Mouse (Mus musculus) c-Kit-positive CD71-positive TER-119-negative erythroid progenitor cells, embryonic 14.5 days (primary cell): ENCODE data around the gene Gm10471.
"Not testable (repeated sequence)": the region's sequence is repeated elsewhere in the genome, so short reads cannot be mapped to it uniquely, and the experiment has no call there.

Experiments
- DNase-seq: peaks from one replicate; pipeline ENCODE4 v3.0.0-alpha.2; 2013; ENCODE audit warnings: low read depth

The Gm10471 gene

GRCm38 (mm10) chr5:26089191-26089590, at the start of gene Gm10471:
Gene Gm10471, minus strand, starts transcription at chr5:26089291.
- DNase-seq, result not testable (repeated sequence)

- not testable (repeated sequence) for DNase-seq
These were observed 32.2 kb upstream of the Gm10471 start, which contains the start of gene Gm10220 for GRCm38 (mm10) chr5:26121321-26121720. Gene Gm10220, minus strand, starts transcription at chr5:26121421.

GRCm38 (mm10) chr5:26105262-26105661, 16.2 kb upstream of the Gm10471 start, which contains the start of gene 5031410I06Rik:
Gene 5031410I06Rik, minus strand, starts transcription at chr5:26105362.
- not testable (repeated sequence) for DNase-seq

GRCm38 (mm10) chr5:26079023-26079422, 10.1 kb downstream of the Gm10471 start:
- not testable (repeated sequence) for DNase-seq

GRCm38 (mm10) chr5:26070716-26071115, 18.4 kb downstream of the Gm10471 start:
- no peak for DNase-seq

GRCm38 (mm10) chr5:26058481-26058880, 30.6 kb downstream of the Gm10471 start, which contains the start of gene Gm7347:
Gene Gm7347, minus strand, starts transcription at chr5:26058581.
- DNase-seq, result not testable (repeated sequence)

GRCm38 (mm10) chr5:26039458-26039857, 49.6 kb downstream of the Gm10471 start, which contains the start of gene Speer4a:
Gene Speer4a, minus strand, starts transcription at chr5:26039558.
- not testable (repeated sequence) for DNase-seq
